Mouse (Mus musculus) lung, adult 2 months (tissue): ENCODE data around the gene Rftn1.

Experiments
- CTCF ChIP-seq: fragments of 200-500 bp; IDR thresholded peaks from 2 replicates; pipeline ENCODE4 v1.5.1; 2011; ENCODE audit warnings: mild to moderate bottlenecking, low read length, control low read depth; ENCODE audit not compliant: insufficient read depth
- POLR2A ChIP-seq: fragments of 200-500 bp; IDR thresholded peaks from 2 replicates; pipeline ENCODE4 v1.6.1; 2011; ENCODE audit warnings: low read depth, mild to moderate bottlenecking, control low read depth, low read length, borderline replicate concordance; ENCODE audit errors: extremely low read depth

DNA sequence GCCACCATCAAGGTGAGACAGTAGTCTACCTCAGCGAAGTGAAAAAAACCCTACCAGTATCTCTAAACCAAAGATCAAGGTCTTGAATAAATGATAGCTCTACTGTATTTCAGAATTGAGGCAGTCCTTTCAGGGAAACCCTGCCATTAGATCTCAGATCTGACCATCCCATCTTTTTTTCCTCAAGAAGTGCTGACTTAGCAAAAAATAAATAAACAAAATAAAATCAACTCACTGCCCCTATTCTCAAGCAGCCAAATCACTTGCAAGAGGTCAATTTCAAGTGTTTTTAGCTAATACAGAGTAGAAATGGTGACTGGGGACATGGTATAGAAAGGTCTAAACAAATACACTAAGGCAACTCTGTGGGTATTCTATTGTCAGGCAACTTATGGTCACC lies 136.5 kb downstream of the Rftn1 start:
- TF ChIP-seq POLR2A (no peak), CTCF (no peak)
